Mouse (Mus musculus) Muller cell, postnatal 12 days (primary cell): Measurements from ENCODE around the gene Capn5.

Experiments used
- DNase-seq: peaks from one replicate; pipeline ENCODE4 v3.0.0-alpha.2; 2015; ENCODE audit errors: inconsistent ontology term

Capn5 gene

GRCm38 (mm10) chr7:98176322-98177070 is 1.6 kb downstream of the Capn5 start:
- DNase-seq = no peak

- no peak for DNase-seq
Observed at GRCm38 (mm10) chr7:98174883-98175755, 3.0 kb downstream of the Capn5 start.

- DNase-seq = no peak
Observed at GRCm38 (mm10) chr7:98173408-98173807, 4.7 kb downstream of the Capn5 start.

- DNase-seq = no peak
Observed at GRCm38 (mm10) chr7:98172661-98173060, 5.4 kb downstream of the Capn5 start.

- DNase-seq = peak; percentile 93
Observed at GRCm38 (mm10) chr7:98171141-98172073, 6.7 kb downstream of the Capn5 start.

GRCm38 (mm10) chr7:98164999-98165528 is 13.0 kb downstream of the Capn5 start:
- peak; percentile 79 for DNase-seq

GRCm38 (mm10) chr7:98164382-98164998 is 13.6 kb downstream of the Capn5 start:
- DNase-seq = no peak

GRCm38 (mm10) chr7:98163700-98164099 is 14.4 kb downstream of the Capn5 start:
- no peak for DNase-seq

- DNase-seq = no peak
Observed at GRCm38 (mm10) chr7:98162239-98162638, 15.8 kb downstream of the Capn5 start.

- no peak for DNase-seq
Observed at GRCm38 (mm10) chr7:98160041-98160740, 17.9 kb downstream of the Capn5 start.

GRCm38 (mm10) chr7:98158481-98158880 is 19.6 kb downstream of the Capn5 start:
- no peak for DNase-seq

GRCm38 (mm10) chr7:98157636-98158332 is 20.3 kb downstream of the Capn5 start:
- no peak for DNase-seq

GRCm38 (mm10) chr7:98156280-98156665 is 21.8 kb downstream of the Capn5 start:
- no peak for DNase-seq

GRCm38 (mm10) chr7:98155546-98156279 is 22.4 kb downstream of the Capn5 start:
- peak; percentile 39 for DNase-seq

- no peak for DNase-seq
Observed at GRCm38 (mm10) chr7:98153892-98154291, 24.2 kb downstream of the Capn5 start.

GRCm38 (mm10) chr7:98153345-98153744 is 24.7 kb downstream of the Capn5 start:
- no peak for DNase-seq

GRCm38 (mm10) chr7:98152400-98152799 is 25.7 kb downstream of the Capn5 start:
- no peak for DNase-seq

GRCm38 (mm10) chr7:98150525-98150924 is 27.5 kb downstream of the Capn5 start:
- no peak for DNase-seq

GRCm38 (mm10) chr7:98149802-98150201 is 28.3 kb downstream of the Capn5 start:
- DNase-seq = no peak
